Mouse (Mus musculus): ENCODE results near the gene Gpr84. TPM values are rescaled to one million over a fixed set of nuclear protein-coding genes. Genes with fewer than 3 reads are reported as not detected.
A peak's percentile ranks its signal among the peaks of the same experiment; 100 is the strongest.

The Gpr84 gene
- polyA plus RNA-seq, 1 experiment = 0.05 TPM

DNA sequence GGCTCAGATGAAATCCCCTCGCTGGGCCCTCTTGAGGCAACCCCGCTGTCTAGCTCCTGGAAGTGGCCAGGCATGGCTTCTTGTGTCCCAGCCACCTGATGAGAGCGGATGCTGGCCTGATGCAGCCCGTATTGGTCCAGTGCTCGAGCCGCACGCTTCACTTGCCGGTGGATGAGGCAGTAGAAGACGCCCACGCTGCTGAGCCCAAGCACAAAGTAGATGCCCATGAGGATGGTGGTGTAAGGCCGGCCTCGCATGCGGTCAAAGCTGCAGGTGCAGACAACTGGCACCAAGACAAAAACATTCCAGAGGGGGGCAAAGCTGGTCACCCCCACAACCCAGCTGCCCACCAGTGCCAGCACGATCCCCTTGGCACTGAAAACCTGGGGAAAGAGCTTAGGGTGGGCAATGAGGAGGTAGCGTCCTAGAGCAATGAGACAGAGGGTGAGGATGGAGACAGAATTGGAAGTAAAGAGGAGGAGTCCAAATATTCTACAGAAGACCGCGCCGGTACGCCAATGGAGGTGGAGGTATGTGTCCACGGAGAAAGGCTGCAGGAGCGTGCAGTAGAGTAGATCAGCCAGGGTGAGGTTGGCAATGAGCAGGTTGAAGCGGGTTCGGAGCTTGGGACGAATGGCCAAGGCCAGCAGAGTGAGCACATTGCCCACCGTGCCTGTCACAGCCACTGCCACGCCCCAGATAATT, 1.4 kb downstream of the Gpr84 start:
- no peaks in the 10 kb centered on the region for H3K79me2 ChIP-seq (ENCODE audit: control insufficient read depth, insufficient read depth)
- peaks cover 4% of the 10 kb centered on the region for H3K27me3 ChIP-seq (ENCODE audit: control insufficient read depth, insufficient read depth, insufficient read length)
- H3ac ChIP-seq (ENCODE audit: control insufficient read depth, insufficient read length) = no peak overlapping the region
- TF ChIP-seq TCF12 (IDR thresholded peaks at IDR 0.05; ENCODE audit: insufficient read depth, poor library complexity, severe bottlenecking) = no peak
- TF ChIP-seq E2F4 (IDR thresholded peaks at IDR 0.05; ENCODE audit: insufficient read depth) = no peak
- H3K36me3 ChIP-seq (ENCODE audit: control insufficient read depth, insufficient read depth) = no peaks in the 10 kb centered on the region
- no peak overlapping the region for H3K4me3 ChIP-seq
- no peak overlapping the region for H3K4me2 ChIP-seq (ENCODE audit: low read depth)

DNA sequence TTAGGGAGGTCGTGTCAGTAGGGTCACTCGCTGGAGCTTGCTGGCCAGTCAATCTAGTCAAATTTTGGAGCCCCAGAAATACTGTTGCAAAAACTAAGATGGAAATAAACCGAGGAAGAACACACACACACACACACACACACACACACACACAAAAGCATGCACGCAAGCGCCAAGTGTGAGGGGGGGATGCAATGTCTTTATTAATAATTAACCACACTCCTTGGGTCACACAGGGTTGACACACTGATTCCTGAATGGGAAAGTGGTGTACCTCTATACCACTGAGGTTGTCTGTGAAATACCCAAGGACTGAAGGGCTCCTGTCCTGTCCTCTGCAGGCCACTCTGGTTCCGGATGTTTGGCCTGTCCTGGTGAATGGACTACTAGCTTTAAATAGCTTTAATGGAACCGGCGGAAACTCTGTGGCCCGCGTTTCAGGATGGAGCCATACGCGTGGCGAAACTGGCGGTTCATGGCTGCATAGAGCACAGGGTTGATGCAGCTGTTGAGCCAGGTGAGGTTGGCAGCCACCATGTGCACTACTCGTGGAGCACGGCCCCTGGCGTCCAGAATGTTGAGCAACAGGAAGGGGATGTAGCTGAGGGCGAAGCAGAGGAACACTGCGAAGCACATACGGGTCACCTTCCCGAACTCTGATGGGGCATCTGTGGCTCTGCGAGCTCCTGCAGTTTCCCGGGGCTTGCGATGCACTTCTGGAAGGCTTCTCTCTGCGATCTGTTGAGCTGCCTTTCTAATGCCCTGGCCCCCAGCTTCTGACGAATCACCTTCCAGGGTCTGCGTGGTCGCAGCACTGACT, 2.1 kb downstream of the Gpr84 start:
- no peak overlapping the region for H3ac ChIP-seq (ENCODE audit: control insufficient read depth, insufficient read length)
- TF ChIP-seq POLR2A (IDR thresholded peaks at IDR 0.05; ENCODE audit: insufficient read length, low read depth) = no peak
- peak in 1 of 3 experiments; percentile 26 for TF ChIP-seq MYOD1 (IDR thresholded peaks at IDR 0.05; ENCODE audit: control insufficient read depth in 1 of 3, insufficient read length in 2 of 3, low read depth in 2 of 3)
- no peak overlapping the region for H3K4me3 ChIP-seq

DNA sequence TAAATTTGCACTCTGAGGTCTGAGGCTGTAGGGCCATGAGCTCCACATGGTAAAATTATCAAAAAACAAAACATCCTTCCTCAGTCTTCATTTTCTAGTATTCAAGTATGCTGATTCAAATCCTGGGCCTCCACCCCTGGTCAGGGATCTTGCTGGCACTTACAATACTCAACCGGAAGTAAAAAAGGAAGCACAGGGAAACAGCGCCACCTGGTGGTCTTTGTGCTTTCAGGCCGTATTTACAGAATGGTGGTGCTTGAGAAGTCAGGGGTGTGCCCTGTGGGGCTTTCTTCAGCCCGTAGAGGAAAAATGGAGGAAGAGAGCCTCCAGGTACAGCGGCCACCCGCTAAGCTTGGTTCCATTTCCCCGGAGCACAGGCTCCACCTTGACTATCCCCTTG, 3.3 kb downstream of the Gpr84 start:
- Histone ChIP-seq H3ac (ENCODE audit: control insufficient read depth, insufficient read length) (no peak overlapping the region), H3K27me3 (ENCODE audit: control insufficient read depth, insufficient read depth, insufficient read length) (peaks cover 4% of the 10 kb centered on the region), H3K36me3 (ENCODE audit: control insufficient read depth, insufficient read depth) (no peaks in the 10 kb centered on the region), H3K4me2 (ENCODE audit: low read depth) (peak overlapping the region; percentile 36), H3K4me3 (no peak overlapping the region), H3K79me2 (ENCODE audit: control insufficient read depth, insufficient read depth) (no peaks in the 10 kb centered on the region)
- TF ChIP-seq CEBPB (IDR thresholded peaks at IDR 0.05; ENCODE audit: insufficient read depth, poor library complexity, severe bottlenecking) = peak; percentile 61; the same call in 1 of the 2 replicates
- peak in 1 of 3 experiments; percentile 3 for TF ChIP-seq MYOD1 (IDR thresholded peaks at IDR 0.05; ENCODE audit: control insufficient read depth in 1 of 3, insufficient read length in 2 of 3, low read depth in 2 of 3)
- no peak for TF ChIP-seq MYOG (IDR thresholded peaks at IDR 0.05; ENCODE audit: control insufficient read depth in 1 of 3, insufficient read depth in 1 of 3, insufficient read length in 2 of 3, low read depth in 2 of 3)
- TF ChIP-seq SRF (IDR thresholded peaks at IDR 0.05; ENCODE audit: control insufficient read depth, insufficient read length, low read depth) = no peak

More for the DNA sequence above, 2.1 kb downstream of the Gpr84 start:
- no peak overlapping the region for H3K4me2 ChIP-seq (ENCODE audit: low read depth)
- H3K79me2 ChIP-seq (ENCODE audit: control insufficient read depth, insufficient read depth) = no peaks in the 10 kb centered on the region
- H3K36me3 ChIP-seq (ENCODE audit: control insufficient read depth, insufficient read depth) = no peaks in the 10 kb centered on the region
- peaks cover 4% of the 10 kb centered on the region for H3K27me3 ChIP-seq (ENCODE audit: control insufficient read depth, insufficient read depth, insufficient read length)

DNA sequence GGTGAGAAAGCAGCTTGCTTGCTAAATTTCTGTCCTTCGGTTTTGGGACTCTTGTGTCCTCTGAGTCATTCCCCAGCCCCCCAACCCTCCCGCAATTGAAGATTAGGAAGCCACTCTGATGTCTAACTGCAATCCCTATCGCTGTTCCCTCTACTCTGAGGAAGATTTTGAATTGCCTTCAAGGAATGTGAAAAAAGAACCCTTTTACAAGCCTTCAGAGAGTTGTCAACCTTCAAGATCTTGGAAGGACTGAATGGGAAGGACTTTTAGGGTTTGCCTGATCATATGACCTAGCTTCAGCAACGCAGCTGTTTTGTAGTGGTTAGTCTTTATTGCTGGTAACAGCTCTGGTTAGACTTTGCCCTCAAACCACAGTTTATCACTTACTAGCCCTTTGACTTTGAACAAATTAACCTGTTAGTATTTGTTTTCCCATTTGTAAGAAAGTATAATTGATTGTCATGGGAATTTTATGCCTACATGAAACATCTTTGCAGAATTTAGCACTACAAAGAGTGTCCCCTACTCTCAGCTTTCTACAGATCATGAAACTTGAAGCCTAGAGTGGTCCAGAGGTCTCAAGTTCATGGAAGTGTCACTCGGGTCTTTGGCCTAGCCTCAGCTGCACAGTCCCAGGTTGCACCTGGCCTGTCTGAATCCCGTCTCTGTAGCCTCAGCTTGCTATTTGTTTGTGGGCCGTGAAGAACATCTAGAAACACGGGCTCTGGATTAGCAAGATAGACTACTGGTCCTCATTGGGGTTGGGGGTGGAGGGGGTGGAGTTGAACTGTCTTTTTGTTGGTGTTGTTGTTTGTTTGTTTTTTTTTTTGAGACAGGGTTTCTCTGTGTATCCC, 4.4 kb downstream of the Gpr84 start:
- H3K36me3 ChIP-seq (ENCODE audit: control insufficient read depth, insufficient read depth) = no peaks in the 10 kb centered on the region
- peak; percentile 89 for TF ChIP-seq USF1 (IDR thresholded peaks at IDR 0.05; ENCODE audit: low read depth)
- TF ChIP-seq TCF3 (IDR thresholded peaks at IDR 0.05; ENCODE audit: insufficient read length, low read depth) = peak; percentile 28
- TF ChIP-seq TCF12 (IDR thresholded peaks at IDR 0.05; ENCODE audit: insufficient read depth, poor library complexity, severe bottlenecking) = peak; percentile 44
- TF ChIP-seq SRF (IDR thresholded peaks at IDR 0.05; ENCODE audit: control insufficient read depth, insufficient read length, low read depth) = no peak
- peak in 2 of 3 experiments; percentile 71 to 79 for TF ChIP-seq MYOD1 (IDR thresholded peaks at IDR 0.05; ENCODE audit: control insufficient read depth in 1 of 3, insufficient read length in 2 of 3, low read depth in 2 of 3)
- no peak for TF ChIP-seq REST (IDR thresholded peaks at IDR 0.05; ENCODE audit: insufficient read depth, insufficient read length)
- peak in 1 of 3 experiments; percentile 91 for TF ChIP-seq MYOG (IDR thresholded peaks at IDR 0.05; ENCODE audit: control insufficient read depth in 1 of 3, insufficient read depth in 1 of 3, insufficient read length in 2 of 3, low read depth in 2 of 3)
- H3ac ChIP-seq (ENCODE audit: control insufficient read depth, insufficient read length) = no peak overlapping the region
- peak overlapping the region; percentile 27 for H3K4me3 ChIP-seq
- H3K79me2 ChIP-seq (ENCODE audit: control insufficient read depth, insufficient read depth) = no peaks in the 10 kb centered on the region
- H3K4me2 ChIP-seq (ENCODE audit: low read depth) = peak overlapping the region; percentile 89
- H3K27me3 ChIP-seq (ENCODE audit: control insufficient read depth, insufficient read depth, insufficient read length) = peaks cover 4% of the 10 kb centered on the region

DNA sequence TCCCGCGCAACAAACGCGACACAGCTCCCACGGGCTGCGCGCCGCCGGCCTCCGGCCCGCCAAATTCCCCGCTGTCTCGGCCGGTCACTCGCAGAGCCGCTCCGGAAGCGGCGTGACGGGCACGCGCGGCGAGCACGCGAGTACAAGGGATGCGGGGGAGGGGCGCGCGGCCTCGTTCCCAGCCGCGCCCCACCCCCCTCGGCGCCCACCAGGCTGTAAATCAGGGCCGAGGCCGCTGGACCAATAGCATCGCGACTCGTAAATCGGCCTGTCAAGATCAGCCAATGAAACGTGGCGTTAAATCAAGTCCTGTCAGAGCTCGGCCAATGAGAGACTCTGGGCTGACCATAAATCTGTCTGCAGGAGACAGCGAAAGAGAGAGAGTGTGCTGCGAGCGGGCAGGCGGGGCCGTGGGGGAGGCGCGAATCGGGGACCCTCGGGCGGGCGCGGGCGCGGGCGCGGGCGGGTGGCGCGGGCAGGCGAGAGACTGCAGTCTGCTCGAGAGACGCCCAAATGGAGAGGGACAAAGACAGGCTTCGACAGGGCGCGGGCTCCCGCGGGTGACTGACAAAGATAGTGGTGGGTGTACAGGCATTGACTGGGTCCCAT, 5.2 kb downstream of the Gpr84 start:
- H3K79me2 ChIP-seq (ENCODE audit: control insufficient read depth, insufficient read depth) = no peaks in the 10 kb centered on the region
- no peak for TF ChIP-seq CEBPB (IDR thresholded peaks at IDR 0.05; ENCODE audit: insufficient read depth, poor library complexity, severe bottlenecking)
- peak; percentile 3 for TF ChIP-seq USF1 (IDR thresholded peaks at IDR 0.05; ENCODE audit: low read depth)
- peak; percentile 59 for TF ChIP-seq TCF3 (IDR thresholded peaks at IDR 0.05; ENCODE audit: insufficient read length, low read depth)
- TF ChIP-seq POLR2AphosphoS2 (IDR thresholded peaks at IDR 0.05; ENCODE audit: insufficient read length, low read depth) = peak; percentile 75
- peak; percentile 63 for TF ChIP-seq E2F4 (IDR thresholded peaks at IDR 0.05; ENCODE audit: insufficient read depth)
- peak; percentile 51 for TF ChIP-seq TCF12 (IDR thresholded peaks at IDR 0.05; ENCODE audit: insufficient read depth, poor library complexity, severe bottlenecking)
- no peak for TF ChIP-seq MAX (IDR thresholded peaks at IDR 0.05; ENCODE audit: low read depth)
- TF ChIP-seq MYOG (IDR thresholded peaks at IDR 0.05; ENCODE audit: control insufficient read depth in 1 of 3, insufficient read depth in 1 of 3, insufficient read length in 2 of 3, low read depth in 2 of 3) = peak in 1 of 3 experiments; percentile 63
- no peak for TF ChIP-seq REST (IDR thresholded peaks at IDR 0.05; ENCODE audit: insufficient read depth, insufficient read length)
- peak; percentile 71 for TF ChIP-seq POLR2A (IDR thresholded peaks at IDR 0.05; ENCODE audit: insufficient read length, low read depth)
- TF ChIP-seq SRF (IDR thresholded peaks at IDR 0.05; ENCODE audit: control insufficient read depth, insufficient read length, low read depth) = peak; percentile 22
- TF ChIP-seq MYOD1 (IDR thresholded peaks at IDR 0.05; ENCODE audit: control insufficient read depth in 1 of 3, insufficient read length in 2 of 3, low read depth in 2 of 3) = peak in 2 of 3 experiments; percentile 75 to 76
- peak overlapping the region; percentile 89 for H3K4me2 ChIP-seq (ENCODE audit: low read depth)

More for the DNA sequence above, 5.2 kb downstream of the Gpr84 start:
- no peaks in the 10 kb centered on the region for H3K36me3 ChIP-seq (ENCODE audit: control insufficient read depth, insufficient read depth)
- peaks cover 4% of the 10 kb centered on the region for H3K27me3 ChIP-seq (ENCODE audit: control insufficient read depth, insufficient read depth, insufficient read length)
- H3K4me3 ChIP-seq = peak overlapping the region; percentile 27
- H3ac ChIP-seq (ENCODE audit: control insufficient read depth, insufficient read length) = no peak overlapping the region
